Mouse (Mus musculus) ES-E14 (cell line): Measurements from ENCODE around the gene Tsks.

ENCODE experiments used
- CHD2 ChIP-seq: IDR thresholded peaks from 2 replicates; pipeline ENCODE4 v1.6.1; 2014; ENCODE audit warnings: mild to moderate bottlenecking, low read depth, low read length, inconsistent platforms
- HCFC1 ChIP-seq: IDR thresholded peaks from 2 replicates; pipeline ENCODE4 v1.6.1; 2012; ENCODE audit warnings: low read length, inconsistent platforms, borderline replicate concordance; ENCODE audit not compliant: insufficient read depth
- MAFK ChIP-seq: IDR thresholded peaks from 2 replicates; pipeline ENCODE4 v1.6.1; 2014; ENCODE audit warnings: mild to moderate bottlenecking, low read depth, low read length, inconsistent platforms; ENCODE audit not compliant: insufficient read depth
- ZC3H11A ChIP-seq: IDR thresholded peaks from 2 replicates; pipeline ENCODE4 v1.6.1; 2012; ENCODE audit warnings: low read depth, mild to moderate bottlenecking, inconsistent platforms, low read length, borderline replicate concordance
- ZNF384 ChIP-seq: IDR thresholded peaks from 2 replicates; pipeline ENCODE4 v1.6.1; 2012; ENCODE audit warnings: low read depth, low read length, inconsistent platforms

DNA sequence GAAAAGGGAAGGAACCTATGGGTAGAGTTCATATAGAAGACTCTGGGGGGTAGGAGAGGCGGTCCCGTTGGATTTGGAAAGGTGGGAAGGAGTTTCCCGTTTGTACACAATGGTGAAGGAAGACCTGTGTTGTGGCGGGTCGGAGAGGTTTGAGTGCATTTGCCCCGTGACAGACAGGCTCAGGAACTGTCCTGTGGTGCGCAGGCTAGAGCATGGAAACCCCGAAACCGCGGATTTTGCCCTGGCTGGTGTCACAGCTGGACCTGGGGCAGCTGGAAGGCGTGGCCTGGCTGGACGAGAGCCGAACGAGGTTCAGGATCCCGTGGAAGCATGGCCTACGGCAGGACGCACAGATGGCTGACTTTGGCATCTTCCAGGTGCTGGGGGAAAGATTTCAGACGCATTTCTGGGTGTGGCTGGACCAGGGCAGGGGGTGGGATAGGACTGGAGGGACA lies 55.5 kb downstream of the Tsks start, which contains the start of gene Bcl2l12:
- no peak for TF ChIP-seq HCFC1
- no peak for TF ChIP-seq ZC3H11A
- no peak for TF ChIP-seq ZNF384
- no peak for TF ChIP-seq CHD2
- TF ChIP-seq MAFK, result no peak
